ENCODE assay signal across 15 mouse cellular contexts in genomic region chr13:29221646-29222045, GRCm38 (mm10).
A peak's percentile ranks its signal among the peaks of the same experiment; 100 is the strongest.
DNase-seq lines count a peak whose midpoint lies in the region; ATAC-seq lines count a peak whose summit lies in the region.
"Had no signal": no experiment of that assay in that cellular context is flagged by ENCODE, and none has a peak within 500 bp of the region (broad histone marks: within the 10 kb centered on the region; RNA-seq: fewer than 3 reads in every experiment).

No protein-coding gene starts in this region.

- H3K27ac ChIP-seq in forebrain, embryonic 12.5 days = peak overlapping the region; percentile 46; the same call in 1 of the 2 replicates
- no peak overlapping the region for H3K27ac ChIP-seq in forebrain, embryonic 15.5 days (replicated peaks)
- peak overlapping the region; percentile 84 for H3K27ac ChIP-seq in hindbrain, embryonic 11.5 days (ENCODE audit: low read depth, low read length)
- H3K27ac ChIP-seq in hindbrain, embryonic 15.5 days (replicated peaks) = peak overlapping the region; percentile 48
- peak overlapping the region; percentile 4; the same call in 1 of the 2 replicates for H3K27ac ChIP-seq in midbrain, embryonic 16.5 days (ENCODE audit: low read length)
- H3K27ac ChIP-seq in liver, embryonic 12.5 days = no peak overlapping the region
- H3K27ac ChIP-seq: limb, embryonic 13.5 days; liver, embryonic 14.5 days; lung, embryonic 15.5 days had no signal

- peaks cover 28% of the 10 kb centered on the region for H3K27me3 ChIP-seq in forebrain, embryonic 12.5 days
- no peaks in the 10 kb centered on the region for H3K27me3 ChIP-seq in forebrain, embryonic 15.5 days
- H3K27me3 ChIP-seq in hindbrain, embryonic 11.5 days (ENCODE audit: control insufficient read depth, insufficient read depth, low read length) = no peaks in the 10 kb centered on the region
- no peaks in the 10 kb centered on the region for H3K27me3 ChIP-seq in hindbrain, embryonic 15.5 days
- no peaks in the 10 kb centered on the region for H3K27me3 ChIP-seq in midbrain, embryonic 16.5 days (ENCODE audit: control insufficient read depth, insufficient read depth, low read depth, low read length)
- no peaks in the 10 kb centered on the region for H3K27me3 ChIP-seq in liver, embryonic 12.5 days (replicated peaks)
- H3K27me3 ChIP-seq: limb, embryonic 13.5 days; lung, embryonic 15.5 days; stomach, embryonic 15.5 days had no signal

- DNase-seq in hindbrain, embryonic 11.5 days (ENCODE audit: low spot score) = peak; percentile 13
- DNase-seq in T-cell, adult 2 months (ENCODE audit: low spot score) = no peak
- DNase-seq: cerebellum, adult 9-10 months; kidney, adult 11 months; thymus, adult 2 months had no signal

- H3K4me3 ChIP-seq in forebrain, embryonic 12.5 days (replicated peaks) = no peak overlapping the region
- H3K4me3 ChIP-seq in forebrain, embryonic 15.5 days = no peak overlapping the region
- H3K4me3 ChIP-seq in hindbrain, embryonic 11.5 days (ENCODE audit: low read depth, low read length) = no peak overlapping the region
- no peak overlapping the region for H3K4me3 ChIP-seq in hindbrain, embryonic 15.5 days
- no peak overlapping the region for H3K4me3 ChIP-seq in midbrain, embryonic 16.5 days (ENCODE audit: low read depth, low read length)
- no peak overlapping the region for H3K4me3 ChIP-seq in liver, embryonic 12.5 days
- H3K4me3 ChIP-seq: heart, embryonic 10.5 days; limb, embryonic 13.5 days; lung, embryonic 15.5 days; stomach, embryonic 15.5 days had no signal

- H3K9ac ChIP-seq in forebrain, embryonic 12.5 days = no peak overlapping the region
- H3K9ac ChIP-seq in forebrain, embryonic 15.5 days (replicated peaks) = no peak overlapping the region
- 0 out of 2 replicates have a peak overlapping the region, but pooled peaks have one; percentile 11 for H3K9ac ChIP-seq in hindbrain, embryonic 11.5 days (ENCODE audit: low read depth, low read length)
- H3K9ac ChIP-seq in hindbrain, embryonic 15.5 days = no peak overlapping the region
- H3K9ac ChIP-seq in midbrain, embryonic 16.5 days (ENCODE audit: low read depth, low read length) = 0 out of 2 replicates have a peak overlapping the region, but pooled peaks have one; percentile 6
- H3K9ac ChIP-seq in liver, embryonic 12.5 days = no peak overlapping the region
- H3K9ac ChIP-seq: liver, embryonic 14.5 days; lung, embryonic 15.5 days; stomach, embryonic 15.5 days had no signal

- H3K4me2 ChIP-seq in forebrain, embryonic 12.5 days = no peak overlapping the region
- no peak overlapping the region for H3K4me2 ChIP-seq in forebrain, embryonic 15.5 days (replicated peaks)
- no peak overlapping the region for H3K4me2 ChIP-seq in hindbrain, embryonic 11.5 days (replicated peaks; ENCODE audit: low read depth, low read length)
- no peak overlapping the region for H3K4me2 ChIP-seq in hindbrain, embryonic 15.5 days
- no peak overlapping the region for H3K4me2 ChIP-seq in midbrain, embryonic 16.5 days (ENCODE audit: low read length)
- no peak overlapping the region for H3K4me2 ChIP-seq in liver, embryonic 12.5 days
- H3K4me2 ChIP-seq: limb, embryonic 13.5 days; lung, embryonic 15.5 days; stomach, embryonic 15.5 days had no signal

- H3K9me3 ChIP-seq in forebrain, embryonic 12.5 days = 0 out of 2 replicates have a peak, but pooled peaks cover 3% of the 10 kb centered on the region
- H3K9me3 ChIP-seq in forebrain, embryonic 15.5 days = peaks cover 5% of the 10 kb centered on the region; the same call in 1 of the 2 replicates
- H3K9me3 ChIP-seq in hindbrain, embryonic 11.5 days (ENCODE audit: control insufficient read depth, low read length) = no peaks in the 10 kb centered on the region
- no peaks in the 10 kb centered on the region for H3K9me3 ChIP-seq in hindbrain, embryonic 15.5 days
- no peaks in the 10 kb centered on the region for H3K9me3 ChIP-seq in midbrain, embryonic 16.5 days (replicated peaks; ENCODE audit: control insufficient read depth, low read length, poor library complexity, severe bottlenecking)
- no peaks in the 10 kb centered on the region for H3K9me3 ChIP-seq in liver, embryonic 12.5 days (replicated peaks)
- H3K9me3 ChIP-seq: heart, embryonic 10.5 days; lung, embryonic 15.5 days; stomach, embryonic 15.5 days had no signal

- no peak for ATAC-seq in forebrain, embryonic 12.5 days (ENCODE audit: low FRiP score)
- no peak for ATAC-seq in forebrain, embryonic 15.5 days (replicated peaks)
- ATAC-seq in hindbrain, embryonic 11.5 days (ENCODE audit: low FRiP score) = no peak
- ATAC-seq in hindbrain, embryonic 15.5 days (ENCODE audit: low FRiP score, low read depth) = no peak
- no peak; the same call in 1 of the 2 replicates for ATAC-seq in midbrain, embryonic 16.5 days
- no peak for ATAC-seq in liver, embryonic 12.5 days

- 39% methylated on average over 5 of the region's 5 CpGs for WGBS in forebrain, embryonic 12.5 days
- WGBS in forebrain, embryonic 15.5 days = 36% methylated on average over 5 of the region's 5 CpGs
- WGBS in hindbrain, embryonic 11.5 days = 31% methylated on average over 5 of the region's 5 CpGs
- 20% methylated on average over 5 of the region's 5 CpGs for WGBS in hindbrain, embryonic 15.5 days
- WGBS in midbrain, embryonic 16.5 days = 20% methylated on average over 5 of the region's 5 CpGs
- 74% methylated on average over 5 of the region's 5 CpGs for WGBS in liver, embryonic 12.5 days (ENCODE audit: insufficient replicate concordance)

- no peaks in the 10 kb centered on the region for H3K36me3 ChIP-seq in forebrain, embryonic 12.5 days (replicated peaks)
- H3K36me3 ChIP-seq in forebrain, embryonic 15.5 days = no peaks in the 10 kb centered on the region
- H3K36me3 ChIP-seq in hindbrain, embryonic 11.5 days (ENCODE audit: control insufficient read depth, insufficient read depth, low read length) = no peaks in the 10 kb centered on the region
- H3K36me3 ChIP-seq in hindbrain, embryonic 15.5 days = no peaks in the 10 kb centered on the region
- H3K36me3 ChIP-seq in midbrain, embryonic 16.5 days (ENCODE audit: control insufficient read depth, insufficient read depth, low read length) = no peaks in the 10 kb centered on the region
- no peaks in the 10 kb centered on the region for H3K36me3 ChIP-seq in liver, embryonic 12.5 days
- H3K36me3 ChIP-seq: heart, embryonic 10.5 days; limb, embryonic 13.5 days; lung, embryonic 15.5 days; stomach, embryonic 15.5 days had no signal

- H3K4me1 ChIP-seq in forebrain, embryonic 12.5 days = peaks cover 16% of the 10 kb centered on the region
- H3K4me1 ChIP-seq in forebrain, embryonic 15.5 days = peaks cover 10% of the 10 kb centered on the region
- no peaks in the 10 kb centered on the region; the same call in 1 of the 2 replicates for H3K4me1 ChIP-seq in hindbrain, embryonic 11.5 days (replicated peaks; ENCODE audit: control insufficient read depth, insufficient read depth, low read length)
- H3K4me1 ChIP-seq in hindbrain, embryonic 15.5 days (replicated peaks) = peaks cover 15% of the 10 kb centered on the region
- H3K4me1 ChIP-seq in midbrain, embryonic 16.5 days (ENCODE audit: control insufficient read depth, insufficient read depth, low read length) = peaks cover 14% of the 10 kb centered on the region
- no peaks in the 10 kb centered on the region for H3K4me1 ChIP-seq in liver, embryonic 12.5 days
- H3K4me1 ChIP-seq: lung, embryonic 15.5 days had no signal

Comparison
In these comparisons a context has a peak if more than half of its experiments do, and no peak if none do; other contexts are left out.
1. H3K27ac ChIP-seq: peak in forebrain, embryonic 12.5 days (single experiment), hindbrain, embryonic 11.5 days (single experiment), hindbrain, embryonic 15.5 days (single experiment) and midbrain, embryonic 16.5 days (single experiment); none in forebrain, embryonic 15.5 days (single experiment) and liver, embryonic 12.5 days (single experiment).
2. H3K9ac ChIP-seq: peak in hindbrain, embryonic 11.5 days (single experiment) and midbrain, embryonic 16.5 days (single experiment); none in forebrain, embryonic 12.5 days (single experiment), forebrain, embryonic 15.5 days (single experiment), hindbrain, embryonic 15.5 days (single experiment) and liver, embryonic 12.5 days (single experiment).